Mouse (Mus musculus): ENCODE data around the gene Cebpb.

Cebpb gene

GRCm38 (mm10) chr2:167721159-167721882 lies 32.6 kb downstream of the Cebpb start:
- no peak for DNase-seq (ENCODE audit: low read depth, low spot score)

- DNase-seq (ENCODE audit: low read depth, low spot score), result no peak
These were observed 33.8 kb downstream of the Cebpb start for GRCm38 (mm10) chr2:167722538-167722937.

GRCm38 (mm10) chr2:167723589-167724206 lies 35.0 kb downstream of the Cebpb start:
- no peak for DNase-seq (ENCODE audit: low read depth, low spot score)

- no peak for DNase-seq (ENCODE audit: low read depth, low spot score)
These were observed 37.2 kb downstream of the Cebpb start for GRCm38 (mm10) chr2:167725879-167726278.

GRCm38 (mm10) chr2:167727161-167727560 lies 38.4 kb downstream of the Cebpb start:
- DNase-seq (ENCODE audit: low read depth, low spot score), result no peak

- DNase-seq (ENCODE audit: low read depth, low spot score), result no peak
These were observed 41.3 kb downstream of the Cebpb start for GRCm38 (mm10) chr2:167730036-167730435.

- no peak for DNase-seq (ENCODE audit: low read depth, low spot score)
These were observed 42.4 kb downstream of the Cebpb start for GRCm38 (mm10) chr2:167731149-167731548.

- no peak for DNase-seq (ENCODE audit: low read depth, low spot score)
These were observed 46.1 kb downstream of the Cebpb start for GRCm38 (mm10) chr2:167734861-167735260.

GRCm38 (mm10) chr2:167739030-167739429 lies 50.3 kb downstream of the Cebpb start:
- DNase-seq (ENCODE audit: low read depth, low spot score), result no peak

Measured in embryo, embryonic 11.5 days (tissue).